Mouse (Mus musculus) heart, embryonic 13.5 days (tissue): ENCODE data around the gene Pcnx3. TPM values are rescaled to one million over a fixed set of nuclear protein-coding genes. Genes with fewer than 3 reads are reported as not detected.

Experiments used
- microRNA-seq: library from miRNA; unstranded; fragments of <30 nt; microRNA quantifications from one replicate; pipeline ENCODE4, GENCODE M21; 2016
- polyA plus RNA-seq: library from polyadenylated mRNA; unstranded; fragments of >200 nt; fragmentation: Nextera tagmentation; extraction: Ambion mirVana; gene quantifications from 2 replicates; pipeline ENCODE4 v1.2.1, GENCODE M21; 2015

The Pcnx3 gene
- polyA plus RNA-seq, 1 experiment from 2014 or later: 14.9 TPM

Small RNA genes lying within 50 kb of the gene (microRNA-seq; reads per million reads assigned to microRNA genes)
- gene Mir6987: not detected

Other genes starting within 250 kb of the Pcnx3 start
- gene Fosl1, start 241.4 kb downstream of the Pcnx3 start, polyA plus RNA-seq: not detected in 2 replicates
- gene Ccdc85b, start 231.0 kb downstream of the Pcnx3 start, polyA plus RNA-seq: 7.6 and 8.1 TPM in 2 replicates
- gene Fibp, start 228.3 kb downstream of the Pcnx3 start, polyA plus RNA-seq: 87.4 and 93.1 TPM in 2 replicates
- gene Ctsw, start 220.4 kb downstream of the Pcnx3 start, polyA plus RNA-seq: 0.56 and 1.7 TPM in 2 replicates
- 74.0 and 80.7 TPM in 2 replicates for gene Efemp2, start 215.0 kb downstream of the Pcnx3 start, polyA plus RNA-seq
- gene Mus81, start 200.5 kb downstream of the Pcnx3 start, polyA plus RNA-seq: 36.8 and 38.9 TPM in 2 replicates
- 1,825 and 1,925 TPM in 2 replicates for gene Cfl1, start 198.5 kb downstream of the Pcnx3 start, polyA plus RNA-seq
- not detected in 2 replicates for gene 1700020D05Rik, start 185.1 kb downstream of the Pcnx3 start, polyA plus RNA-seq
- gene Snx32, start 178.4 kb downstream of the Pcnx3 start, polyA plus RNA-seq: 13.5 and 14.8 TPM in 2 replicates
- gene Ovol1, start 128.3 kb downstream of the Pcnx3 start, polyA plus RNA-seq: 0.07 and 0.13 TPM in 2 replicates
- 2.2 and 2.7 TPM in 2 replicates for gene Ap5b1, start 120.9 kb downstream of the Pcnx3 start, polyA plus RNA-seq
- 109 and 113 TPM in 2 replicates for gene Rnaseh2c, start 87.0 kb downstream of the Pcnx3 start, polyA plus RNA-seq
- gene Kat5, start 78.7 kb downstream of the Pcnx3 start, polyA plus RNA-seq: 31.0 and 31.5 TPM in 2 replicates
- 35.9 and 37.4 TPM in 2 replicates for gene Rela, start 51.4 kb downstream of the Pcnx3 start, polyA plus RNA-seq
- gene Sipa1, start 25.2 kb downstream of the Pcnx3 start, polyA plus RNA-seq: 21.9 and 23.2 TPM in 2 replicates
- gene Map3k11, start 166 bp downstream of the Pcnx3 start, polyA plus RNA-seq: 23.2 and 24.0 TPM in 2 replicates
- 0.29 TPM in 1 of 2 replicates, not detected in the other for gene Kcnk7, start 15.5 kb upstream of the Pcnx3 start, polyA plus RNA-seq
- gene Ehbp1l1, start 37.4 kb upstream of the Pcnx3 start, polyA plus RNA-seq: 85.9 and 96.8 TPM in 2 replicates
- gene Fam89b, start 40.7 kb upstream of the Pcnx3 start, polyA plus RNA-seq: 79.7 and 82.6 TPM in 2 replicates
- gene Ltbp3, start 52.0 kb upstream of the Pcnx3 start, polyA plus RNA-seq: 22.5 and 24.7 TPM in 2 replicates
- 55.8 and 59.6 TPM in 2 replicates for gene Scyl1, start 82.5 kb upstream of the Pcnx3 start, polyA plus RNA-seq
- 27.4 and 29.0 TPM in 2 replicates for gene Frmd8, start 186.4 kb upstream of the Pcnx3 start, polyA plus RNA-seq
- 3.7 and 4.2 TPM in 2 replicates for gene Slc25a45, start 188.9 kb upstream of the Pcnx3 start, polyA plus RNA-seq
- 1.9 and 2.0 TPM in 2 replicates for gene Tigd3, start 205.2 kb upstream of the Pcnx3 start, polyA plus RNA-seq
- gene Dpf2, start 224.1 kb upstream of the Pcnx3 start, polyA plus RNA-seq: 98.1 and 104 TPM in 2 replicates
- gene Cdc42ep2, start 235.9 kb upstream of the Pcnx3 start, polyA plus RNA-seq: 8.9 and 9.3 TPM in 2 replicates